Mouse (Mus musculus) left cerebral cortex, adult 6 months (tissue): ENCODE data around the gene Camk1g. TPM values are rescaled to one million over a fixed set of nuclear protein-coding genes. Genes with fewer than 3 reads are reported as not detected.

Experiments
- long read RNA-seq, 2 experiments: library from polyadenylated mRNA; unstranded; transcript quantifications; one replicate each; pipeline ENCODE4 v2.0.0; 2019 to 2020
- polyA plus RNA-seq: library from polyadenylated mRNA; unstranded; fragments of <200 nt; fragmentation: Nextera tagmentation; gene quantifications from 2 replicates; pipeline ENCODE4 v1.2.3, GENCODE M21; 2021

Camk1g gene
- 13.6 and 16.6 TPM in 2 replicates for polyA plus RNA-seq
- long read RNA-seq, experiment 1, transcript Camk1g-201 (13 exons, 2,469 nt): major isoform, 69 of 107 reads
- long read RNA-seq, experiment 1, partial matches to known transcripts: 22 of 107 reads
- long read RNA-seq, experiment 1, other reads (novel, unspliced or antisense): 16 of 107 reads
- long read RNA-seq, experiment 2, transcript Camk1g-201 (13 exons, 2,469 nt): major isoform, 6 of 11 reads
- long read RNA-seq, experiment 2, partial matches to known transcripts: 5 of 11 reads
- long read RNA-seq, experiment 2, other reads (novel, unspliced or antisense): 0 of 11 reads

GRCm38 (mm10) chr1:193370096-193370495 lies at the start of gene Camk1g:
Gene Camk1g, minus strand, starts transcription at chr1:193370298.

Other genes with a start within 250 kb of the Camk1g start
- gene Diexf, start 240.0 kb downstream of the Camk1g start, polyA plus RNA-seq: 1.3 and 2.9 TPM in 2 replicates
- 0.44 and 0.50 TPM in 2 replicates for gene Irf6, start 217.2 kb downstream of the Camk1g start, polyA plus RNA-seq
- gene A130010J15Rik, start 202.3 kb downstream of the Camk1g start, polyA plus RNA-seq: 3.8 and 5.9 TPM in 2 replicates
- gene Traf3ip3, start 168.6 kb downstream of the Camk1g start, polyA plus RNA-seq: 0.69 and 1.0 TPM in 2 replicates
- 0.67 and 0.76 TPM in 2 replicates for gene Lamb3, start 162.6 kb downstream of the Camk1g start, polyA plus RNA-seq
- gene Hsd11b1, start 106.2 kb downstream of the Camk1g start, polyA plus RNA-seq: 29.0 and 36.1 TPM in 2 replicates
- 16.3 and 17.8 TPM in 2 replicates for gene G0s2, start 97.1 kb downstream of the Camk1g start, polyA plus RNA-seq